Mouse (Mus musculus) neural tube, embryonic 15.5 days (tissue): ENCODE data around the gene Ackr4. TPM values are rescaled to one million over a fixed set of nuclear protein-coding genes. Genes with fewer than 3 reads are reported as not detected.

Experiments used
- ATAC-seq: fragments of 200-750 bp; cut with Nextera tagmentation; 2 replicates; pipeline ENCODE4 v1.8.0; 2017; ENCODE audit warnings: mild to moderate bottlenecking, moderate TSS enrichment, moderate library complexity; ENCODE audit not compliant: low FRiP score
- H3K27ac ChIP-seq: fragments of 300-500 bp; sonication (generic); replicated peaks from 2 replicates; pipeline ENCODE4 v1.5.1; 2015; ENCODE audit warnings: mild to moderate bottlenecking, inconsistent platforms
- H3K27me3 ChIP-seq: fragments of 300-500 bp; sonication (generic); replicated peaks from 2 replicates; pipeline ENCODE4 v1.6.1; 2015; ENCODE audit warnings: inconsistent platforms
- H3K36me3 ChIP-seq: fragments of 300-500 bp; sonication (generic); 2 replicates; pipeline ENCODE4 v1.6.1; 2015; ENCODE audit warnings: inconsistent platforms
- H3K4me1 ChIP-seq: fragments of 300-500 bp; sonication (generic); 2 replicates; pipeline ENCODE4 v1.6.1; 2015; ENCODE audit warnings: inconsistent platforms
- H3K4me2 ChIP-seq: fragments of 300-500 bp; sonication (generic); 2 replicates; pipeline ENCODE4 v1.6.1; 2015; ENCODE audit warnings: inconsistent platforms, mild to moderate bottlenecking, moderate library complexity
- H3K4me3 ChIP-seq: fragments of 300-500 bp; sonication (generic); replicated peaks from 2 replicates; pipeline ENCODE4 v1.5.1; 2015; ENCODE audit warnings: mild to moderate bottlenecking, inconsistent platforms
- H3K9ac ChIP-seq: fragments of 300-500 bp; sonication (generic); replicated peaks from 2 replicates; pipeline ENCODE4 v1.6.1; 2015; ENCODE audit warnings: mild to moderate bottlenecking, inconsistent platforms
- H3K9me3 ChIP-seq: fragments of 300-500 bp; sonication (generic); replicated peaks from 2 replicates; pipeline ENCODE4 v1.6.1; 2016; ENCODE audit warnings: inconsistent platforms
- WGBS: fragments of 180-500 bp; shearing (Covaris S2); methylation state at CpG from one replicate; pipeline ENCODE4 v1.1.7; 2015; ENCODE audit warnings: mixed read lengths; 5-methylcytosine and 5-hydroxymethylcytosine counted together
- polyA plus RNA-seq: library from polyadenylated mRNA; unstranded; fragments of >200 nt; fragmentation: Nextera tagmentation; extraction: Ambion mirVana; gene quantifications from 2 replicates; pipeline ENCODE4 v1.2.1, GENCODE M21; 2015

Gene Ackr4
- polyA plus RNA-seq = 3.3 and 8.8 TPM in 2 replicates

DNA sequence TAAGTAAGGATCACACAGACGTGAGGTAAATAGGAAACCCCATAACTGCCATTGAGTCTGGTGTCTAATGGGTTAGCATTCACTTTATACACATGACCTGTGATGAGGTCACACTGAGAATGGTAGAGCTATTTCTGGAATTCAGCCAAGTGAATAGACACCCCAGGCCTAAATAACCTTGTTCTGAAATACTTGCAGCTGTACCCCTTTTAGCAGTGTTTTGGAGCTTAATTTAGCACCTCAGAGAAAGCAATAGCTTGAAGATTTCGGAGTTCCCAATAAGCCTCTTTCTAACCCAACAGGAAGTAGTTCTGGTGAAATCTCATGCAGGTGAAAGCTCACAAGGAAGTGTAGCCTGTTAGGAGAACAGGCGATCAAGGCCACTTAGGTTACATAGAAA, at the start of gene Ackr4:
Gene Ackr4, minus strand, starts transcription at position 101 of the 400 bp plus-strand sequence.
- no peaks in the 10 kb centered on the region for H3K27me3 ChIP-seq
- H3K9ac ChIP-seq = no peak within 1 kb of the TSS
- peaks cover 24% of the 10 kb centered on the region for H3K4me1 ChIP-seq
- H3K9me3 ChIP-seq = no peaks in the 10 kb centered on the region
- 0 out of 2 replicates have a peak within 1 kb of the TSS, but pooled peaks have one; percentile 9 for H3K27ac ChIP-seq
- no peak within 1 kb of the TSS for H3K4me2 ChIP-seq
- 73% methylated on average over 3 of the region's 3 CpGs for WGBS
- ATAC-seq = no peak
- no peaks in the 10 kb centered on the region for H3K36me3 ChIP-seq
- no peak within 1 kb of the TSS for H3K4me3 ChIP-seq

DNA sequence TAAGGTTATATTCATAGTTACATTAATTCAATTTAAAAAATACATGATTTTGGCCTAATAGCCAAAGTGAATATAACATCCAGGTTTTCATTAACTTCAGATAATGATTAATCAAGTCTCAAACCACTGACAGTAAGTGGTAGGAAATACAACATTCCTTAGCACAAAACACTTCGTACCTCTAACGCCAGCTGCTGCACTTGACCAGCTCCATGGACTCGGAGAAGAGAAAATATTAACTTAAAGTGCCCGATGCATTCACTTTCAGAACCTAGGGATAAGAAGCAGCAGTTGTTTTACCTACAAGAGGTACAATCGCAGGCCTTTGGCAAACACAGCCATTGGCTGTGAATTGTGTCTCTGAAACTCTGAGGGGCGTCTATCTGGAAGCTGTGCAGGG, 45.6 kb upstream of the Ackr4 start:
- H3K27ac ChIP-seq = no peak overlapping the region
- peaks cover 77% of the 10 kb centered on the region for H3K36me3 ChIP-seq
- H3K9me3 ChIP-seq = no peaks in the 10 kb centered on the region
- H3K27me3 ChIP-seq = no peaks in the 10 kb centered on the region
- H3K4me1 ChIP-seq = no peaks in the 10 kb centered on the region
- no peak overlapping the region for H3K4me2 ChIP-seq
- no peak overlapping the region for H3K4me3 ChIP-seq
- no peak for ATAC-seq
- no peak overlapping the region for H3K9ac ChIP-seq
- 96% methylated on average over 6 of the region's 6 CpGs for WGBS

DNA sequence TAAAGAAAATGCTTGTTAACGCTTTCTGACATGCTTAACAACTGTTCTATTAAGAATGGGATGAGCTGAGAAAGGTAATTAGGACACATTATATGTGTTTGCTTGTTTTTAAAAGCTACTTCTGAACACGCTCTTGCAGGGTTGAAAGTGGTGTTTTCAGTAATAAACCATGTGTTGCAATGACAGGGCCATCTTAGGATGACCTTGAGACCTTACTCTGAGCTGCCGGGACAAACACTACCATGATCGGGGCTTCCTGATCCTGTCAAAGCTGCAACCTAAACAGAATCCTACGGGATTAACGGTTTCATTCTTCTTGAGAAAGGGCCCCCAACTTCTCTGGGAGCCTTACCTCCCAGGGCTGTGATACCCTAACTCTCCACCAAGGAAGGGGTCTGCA, 44.9 kb upstream of the Ackr4 start:
- WGBS = 93% methylated on average over 6 of the region's 6 CpGs
- no peak overlapping the region for H3K4me3 ChIP-seq
- H3K4me1 ChIP-seq = no peaks in the 10 kb centered on the region
- H3K36me3 ChIP-seq = peaks cover 78% of the 10 kb centered on the region
- H3K9me3 ChIP-seq = no peaks in the 10 kb centered on the region
- no peak overlapping the region for H3K4me2 ChIP-seq
- ATAC-seq = no peak
- H3K27ac ChIP-seq = no peak overlapping the region
- H3K27me3 ChIP-seq = no peaks in the 10 kb centered on the region
- no peak overlapping the region for H3K9ac ChIP-seq

DNA sequence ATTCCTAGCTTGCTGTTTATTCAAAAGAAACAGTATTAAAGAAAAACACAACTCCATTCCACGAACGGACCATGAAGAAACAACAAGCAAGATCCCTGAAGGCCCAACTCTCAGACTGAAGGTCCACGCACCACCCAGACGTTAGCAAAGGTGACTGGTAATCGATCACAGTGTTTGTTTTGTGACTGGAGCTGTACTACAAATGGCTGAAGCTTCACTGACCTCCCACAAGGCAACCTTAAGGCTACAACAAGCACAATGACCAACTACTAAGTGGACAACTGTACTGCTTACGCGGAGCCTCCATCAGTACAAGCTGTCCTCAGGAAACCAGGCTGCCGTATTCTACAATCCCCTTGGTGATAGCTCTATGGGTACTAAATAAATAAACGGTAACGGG, 43.3 kb upstream of the Ackr4 start:
- 97% methylated on average over 10 of the region's 10 CpGs for WGBS
- Histone ChIP-seq H3K27me3 (no peaks in the 10 kb centered on the region), H3K36me3 (peaks cover 75% of the 10 kb centered on the region), H3K27ac (no peak overlapping the region), H3K9ac (no peak overlapping the region), H3K4me1 (no peaks in the 10 kb centered on the region), H3K4me2 (no peak overlapping the region), H3K9me3 (no peaks in the 10 kb centered on the region), H3K4me3 (no peak overlapping the region)
- ATAC-seq = no peak

DNA sequence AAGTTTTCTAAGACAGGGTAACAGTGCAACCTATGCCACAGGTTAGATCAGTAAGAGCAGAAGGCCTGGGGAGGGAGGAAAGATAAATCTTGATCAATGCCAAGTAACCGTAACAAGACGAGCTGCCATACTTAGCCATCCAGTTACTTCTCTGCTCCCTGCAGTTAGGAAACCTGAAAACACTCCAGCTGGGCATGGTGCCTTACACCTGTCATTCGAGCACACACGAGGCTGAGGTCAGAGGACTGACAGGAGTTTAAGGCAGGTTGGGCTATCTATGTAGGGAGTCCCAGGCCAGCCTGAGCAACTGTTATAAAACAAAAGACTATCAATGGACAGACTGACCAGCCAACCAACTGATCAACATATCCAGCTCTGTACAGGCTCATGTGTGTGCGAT, 39.2 kb upstream of the Ackr4 start:
- H3K36me3 ChIP-seq = peaks cover 82% of the 10 kb centered on the region
- no peaks in the 10 kb centered on the region for H3K27me3 ChIP-seq
- WGBS = 92% methylated on average over 5 of the region's 5 CpGs
- no peaks in the 10 kb centered on the region for H3K4me1 ChIP-seq
- no peak overlapping the region for H3K27ac ChIP-seq
- H3K4me2 ChIP-seq = no peak overlapping the region
- no peaks in the 10 kb centered on the region for H3K9me3 ChIP-seq
- no peak for ATAC-seq
- no peak overlapping the region for H3K4me3 ChIP-seq
- no peak overlapping the region for H3K9ac ChIP-seq

DNA sequence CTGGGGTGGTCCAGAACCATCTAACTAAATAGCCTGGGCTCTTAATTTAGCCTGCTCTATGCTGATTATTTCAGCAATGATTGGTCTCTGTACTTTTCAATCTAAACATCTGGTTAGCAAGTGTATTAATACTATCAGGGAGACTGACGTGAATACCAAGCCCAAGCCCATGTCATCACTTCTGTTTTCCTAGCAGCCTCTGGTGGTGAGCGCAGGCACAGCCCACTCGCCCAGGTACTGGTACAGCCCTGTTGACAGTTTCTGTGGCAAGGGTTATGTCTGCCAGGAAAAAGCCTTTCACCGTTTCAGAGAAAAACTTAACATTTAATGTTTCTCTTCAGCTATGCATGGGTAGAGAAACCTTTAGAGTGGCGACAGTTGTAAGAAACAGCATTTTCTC, 37.5 kb upstream of the Ackr4 start:
- Histone ChIP-seq H3K9me3 (no peaks in the 10 kb centered on the region), H3K36me3 (peaks cover 84% of the 10 kb centered on the region), H3K4me1 (no peaks in the 10 kb centered on the region), H3K4me2 (no peak overlapping the region), H3K9ac (no peak overlapping the region), H3K4me3 (no peak overlapping the region), H3K27me3 (no peaks in the 10 kb centered on the region), H3K27ac (no peak overlapping the region)
- ATAC-seq = no peak
- WGBS = 84% methylated on average over 5 of the region's 5 CpGs

DNA sequence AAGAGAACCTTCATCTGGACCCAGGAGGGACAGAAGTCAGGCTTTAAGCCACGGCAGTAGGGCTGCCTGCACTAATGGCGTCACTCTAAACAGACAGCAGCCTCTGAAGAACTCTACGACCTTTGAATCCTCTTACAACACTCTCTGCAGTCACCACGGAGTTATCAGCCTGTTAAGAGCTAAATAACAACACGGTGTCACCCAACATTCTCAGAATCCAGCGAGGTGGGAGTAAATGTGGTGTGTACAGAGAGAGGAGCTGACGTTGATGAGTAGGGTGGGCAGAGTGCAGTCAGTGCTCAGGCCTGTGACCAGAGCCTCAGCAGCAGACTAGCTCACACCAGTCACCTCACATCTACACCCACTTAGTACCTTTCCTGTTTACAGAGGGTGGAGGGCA, 34.4 kb upstream of the Ackr4 start:
- Histone ChIP-seq H3K36me3 (peaks cover 90% of the 10 kb centered on the region), H3K4me3 (no peak overlapping the region), H3K9me3 (no peaks in the 10 kb centered on the region), H3K27me3 (no peaks in the 10 kb centered on the region), H3K9ac (no peak overlapping the region), H3K4me1 (no peaks in the 10 kb centered on the region), H3K27ac (no peak overlapping the region), H3K4me2 (no peak overlapping the region)
- 82% methylated on average over 7 of the region's 7 CpGs for WGBS
- ATAC-seq = no peak

DNA sequence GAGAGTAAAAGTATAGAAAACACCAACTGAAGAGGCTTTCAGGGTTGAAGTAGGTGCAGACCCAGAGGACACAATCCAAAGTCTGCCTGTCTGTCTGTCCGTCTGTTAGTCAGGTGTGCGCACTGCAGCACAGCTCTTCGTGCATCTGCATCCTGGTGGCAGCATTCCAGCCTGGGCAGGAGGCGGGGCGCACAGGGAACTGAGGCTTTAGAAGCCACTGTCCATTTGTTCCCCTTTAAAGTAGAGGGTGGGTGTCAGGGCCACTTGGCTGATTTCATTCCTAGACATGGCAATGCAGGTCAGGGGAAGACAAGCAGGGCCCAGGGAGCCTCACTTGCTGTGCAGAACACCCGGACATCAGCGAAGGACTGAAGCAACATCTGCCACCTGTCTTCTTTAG, 30.6 kb upstream of the Ackr4 start:
- Histone ChIP-seq H3K4me1 (no peaks in the 10 kb centered on the region), H3K4me2 (no peak overlapping the region), H3K27ac (no peak overlapping the region), H3K4me3 (no peak overlapping the region), H3K9me3 (no peaks in the 10 kb centered on the region), H3K36me3 (peaks cover 96% of the 10 kb centered on the region), H3K9ac (no peak overlapping the region), H3K27me3 (no peaks in the 10 kb centered on the region)
- WGBS = 93% methylated on average over 7 of the region's 7 CpGs
- ATAC-seq = no peak

DNA sequence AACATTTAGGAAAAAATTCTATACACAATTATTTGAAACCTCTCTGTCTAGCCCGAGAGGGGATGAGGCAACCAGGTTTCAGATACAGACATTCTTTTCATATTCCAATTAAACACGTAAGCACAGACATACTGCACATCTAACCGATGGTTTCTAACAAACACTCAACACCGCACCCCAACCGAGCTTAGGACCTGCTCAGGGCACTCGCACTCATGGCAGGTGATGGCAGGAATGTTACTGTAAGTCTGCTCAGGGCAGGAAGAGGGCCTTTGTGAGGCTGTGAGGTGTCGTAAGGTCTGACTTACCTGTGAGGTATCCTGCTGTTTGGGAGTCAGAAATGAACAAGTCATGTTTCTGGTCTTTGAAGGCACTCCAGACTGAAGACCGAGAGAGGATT, 29.8 kb upstream of the Ackr4 start:
- H3K27me3 ChIP-seq = no peaks in the 10 kb centered on the region
- no peak overlapping the region for H3K27ac ChIP-seq
- no peak overlapping the region for H3K9ac ChIP-seq
- H3K36me3 ChIP-seq = peaks cover 94% of the 10 kb centered on the region
- H3K9me3 ChIP-seq = no peaks in the 10 kb centered on the region
- no peak overlapping the region for H3K4me2 ChIP-seq
- H3K4me3 ChIP-seq = no peak overlapping the region
- no peak for ATAC-seq
- 97% methylated on average over 8 of the region's 8 CpGs for WGBS
- no peaks in the 10 kb centered on the region for H3K4me1 ChIP-seq

DNA sequence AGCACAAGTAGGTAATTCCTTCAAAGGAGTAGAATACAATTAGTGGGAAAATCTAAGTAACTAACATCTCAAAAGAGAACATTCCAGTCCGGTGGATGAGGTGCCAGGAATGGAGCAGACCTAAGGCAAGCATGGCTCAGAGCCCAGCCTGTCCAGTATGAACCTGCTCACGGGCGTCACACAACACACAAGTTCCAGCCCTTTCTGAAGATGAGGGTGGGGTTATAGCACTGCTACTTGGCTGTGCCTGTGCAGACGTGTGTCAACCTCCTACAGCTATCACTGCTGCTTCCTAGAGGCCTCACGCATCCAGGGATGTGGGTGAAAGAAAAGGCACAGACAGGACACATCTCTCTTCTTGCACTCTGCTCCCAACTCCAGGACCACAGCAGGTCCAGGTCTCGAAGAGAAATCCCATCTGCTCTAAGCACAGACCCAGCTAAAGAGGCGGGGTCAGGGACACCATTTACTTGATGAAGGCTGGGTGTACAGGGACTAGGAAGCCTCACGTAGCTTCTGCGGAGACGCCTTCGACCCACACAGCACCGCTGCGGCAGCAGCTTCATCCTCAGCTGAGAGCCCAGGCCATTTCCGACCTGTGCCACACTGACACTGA, 28.5 kb upstream of the Ackr4 start:
- Histone ChIP-seq H3K4me1 (no peaks in the 10 kb centered on the region), H3K4me2 (no peak overlapping the region), H3K27me3 (no peaks in the 10 kb centered on the region), H3K9ac (no peak overlapping the region), H3K27ac (no peak overlapping the region), H3K36me3 (peaks cover 93% of the 10 kb centered on the region), H3K9me3 (no peaks in the 10 kb centered on the region), H3K4me3 (no peak overlapping the region)
- no peak for ATAC-seq
- 95% methylated on average over 14 of the region's 14 CpGs for WGBS

DNA sequence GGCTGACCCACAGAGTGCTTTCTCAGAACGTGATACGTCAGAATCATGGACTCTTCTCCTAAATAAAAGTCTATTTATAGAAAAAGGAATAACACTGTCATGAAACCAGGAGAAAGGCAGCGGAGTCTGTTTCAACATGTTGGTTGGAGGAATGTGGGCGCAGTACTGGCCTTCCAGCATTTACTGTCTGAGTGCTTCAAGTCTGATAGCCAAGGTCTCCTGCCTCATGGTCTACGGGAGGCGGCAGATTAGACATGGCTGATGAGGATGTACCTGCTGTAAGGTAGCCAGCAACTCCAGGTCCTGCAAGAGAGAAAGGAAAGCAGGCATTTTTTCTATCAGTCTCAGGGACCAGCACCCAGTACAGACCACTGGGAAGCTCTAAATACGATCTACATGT, 25.4 kb upstream of the Ackr4 start:
- Histone ChIP-seq H3K9ac (no peak overlapping the region), H3K4me1 (no peaks in the 10 kb centered on the region), H3K4me3 (no peak overlapping the region), H3K4me2 (no peak overlapping the region), H3K27me3 (no peaks in the 10 kb centered on the region), H3K27ac (no peak overlapping the region), H3K9me3 (no peaks in the 10 kb centered on the region), H3K36me3 (peaks cover 70% of the 10 kb centered on the region)
- ATAC-seq = no peak
- WGBS = 95% methylated on average over 7 of the region's 7 CpGs

DNA sequence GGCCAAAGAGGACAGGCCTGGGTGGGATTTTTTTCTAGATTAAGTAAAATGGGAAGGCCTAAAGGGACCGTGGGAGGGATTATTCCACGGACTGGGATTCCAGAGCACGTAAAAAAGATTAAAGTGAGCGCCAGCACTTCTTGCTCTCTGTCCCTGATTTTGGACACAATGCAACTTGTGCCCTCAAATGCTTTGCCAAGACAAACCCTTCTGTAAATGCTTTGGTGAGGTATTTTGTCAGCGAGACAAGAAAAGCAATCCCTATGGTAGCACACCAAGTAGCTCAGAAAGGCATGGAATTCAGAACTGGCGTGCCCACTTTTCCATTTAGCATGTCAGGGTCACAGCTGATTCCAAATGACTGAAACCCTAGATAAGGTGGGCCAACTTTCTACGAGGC, 22.2 kb upstream of the Ackr4 start:
- Histone ChIP-seq H3K27ac (no peak overlapping the region), H3K9ac (no peak overlapping the region), H3K4me3 (no peak overlapping the region), H3K4me2 (no peak overlapping the region), H3K4me1 (no peaks in the 10 kb centered on the region), H3K9me3 (no peaks in the 10 kb centered on the region), H3K27me3 (no peaks in the 10 kb centered on the region), H3K36me3 (peaks cover 38% of the 10 kb centered on the region)
- no peak for ATAC-seq
- WGBS = 92% methylated on average over 7 of the region's 7 CpGs

DNA sequence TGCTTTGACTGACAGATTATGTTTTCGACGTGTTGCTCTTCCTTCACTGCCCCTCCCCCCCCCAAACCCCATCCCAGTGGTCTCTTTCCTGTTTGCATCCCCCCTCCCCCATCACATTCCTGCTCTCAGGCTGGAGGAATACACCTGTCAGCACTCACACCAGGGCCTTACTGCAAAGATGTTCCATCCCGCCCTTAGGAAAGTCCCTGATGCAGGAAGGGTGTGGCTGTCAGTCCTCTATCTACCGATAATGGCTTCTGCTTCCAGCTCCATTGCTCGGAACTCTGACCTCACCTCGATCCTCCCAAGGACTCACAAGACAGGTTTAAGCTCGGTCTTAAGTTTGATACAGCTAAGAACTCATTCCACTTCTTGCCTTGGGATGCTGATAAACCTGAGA, 19.9 kb upstream of the Ackr4 start:
- no peaks in the 10 kb centered on the region for H3K9me3 ChIP-seq
- no peak for ATAC-seq
- H3K9ac ChIP-seq = no peak overlapping the region
- no peak overlapping the region for H3K27ac ChIP-seq
- H3K4me1 ChIP-seq = no peaks in the 10 kb centered on the region
- no peak overlapping the region for H3K4me3 ChIP-seq
- H3K36me3 ChIP-seq = peaks cover 18% of the 10 kb centered on the region
- 86% methylated on average over 7 of the region's 7 CpGs for WGBS
- no peaks in the 10 kb centered on the region for H3K27me3 ChIP-seq
- no peak overlapping the region for H3K4me2 ChIP-seq
